Mouse (Mus musculus) ES-E14 (cell line): ENCODE measurements at regions not wholly inside any gene's neighbourhood (a gene's known extent, or its start where the extent isn't known, plus 50 kb on each side); places are given as distances from the start of the nearest gene placed in this dataset.

ENCODE experiments used
- DNase-seq: peaks from one replicate; pipeline ENCODE4 v3.0.0-alpha.2; 2013; ENCODE audit warnings: low read depth, low spot score
- H3K27ac ChIP-seq: 2 replicates; pipeline ENCODE4 v1.5.1; 2012; ENCODE audit warnings: low read depth, mild to moderate bottlenecking, low read length, moderate library complexity, mixed read lengths; ENCODE audit not compliant: poor library complexity, insufficient read depth, severe bottlenecking
- H3K36me3 ChIP-seq: 2 replicates; pipeline ENCODE4 v1.6.1; 2012; ENCODE audit warnings: mild to moderate bottlenecking, low read length, moderate library complexity, mixed read lengths; ENCODE audit not compliant: control insufficient read depth, poor library complexity, insufficient read depth, severe bottlenecking
- H3K4me1 ChIP-seq, 2 experiments: fragments of 150-350 bp in 1 of 2; sonication (generic) in 1 of 2; 2 replicates each; pipeline ENCODE4 v1.6.1; 2012; ENCODE audit warnings: low read length in 2 of 2, mild to moderate bottlenecking in 1 of 2, mixed read lengths in 1 of 2; ENCODE audit not compliant: control insufficient read depth in 2 of 2, insufficient read depth in 2 of 2, poor library complexity in 1 of 2
- H3K4me3 ChIP-seq, 2 experiments: fragments of 150-350 bp in 1 of 2; sonication (generic) in 1 of 2; 2 replicates each; pipeline ENCODE4 v1.5.1; 2012; ENCODE audit warnings: low read length in 2 of 2, low read depth in 1 of 2, mild to moderate bottlenecking in 1 of 2, mixed read lengths in 1 of 2; ENCODE audit not compliant: insufficient read depth in 1 of 2, poor library complexity in 1 of 2, severe bottlenecking in 1 of 2
- H3K9ac ChIP-seq: 2 replicates; pipeline ENCODE4 v1.6.1; 2012; ENCODE audit warnings: low read depth, mild to moderate bottlenecking, low read length, mixed read lengths; ENCODE audit not compliant: poor library complexity, insufficient read depth, severe bottlenecking
- H3K9me3 ChIP-seq: fragments of 150-350 bp; sonication (generic); 2 replicates; pipeline ENCODE4 v1.6.1; 2012; ENCODE audit warnings: low read depth, mild to moderate bottlenecking, low read length; ENCODE audit not compliant: control insufficient read depth, insufficient read depth
- CHD2 ChIP-seq: IDR thresholded peaks from 2 replicates; pipeline ENCODE4 v1.6.1; 2014; ENCODE audit warnings: mild to moderate bottlenecking, low read depth, low read length, inconsistent platforms
- HCFC1 ChIP-seq: IDR thresholded peaks from 2 replicates; pipeline ENCODE4 v1.6.1; 2012; ENCODE audit warnings: low read length, inconsistent platforms, borderline replicate concordance; ENCODE audit not compliant: insufficient read depth
- MAFK ChIP-seq: IDR thresholded peaks from 2 replicates; pipeline ENCODE4 v1.6.1; 2014; ENCODE audit warnings: mild to moderate bottlenecking, low read depth, low read length, inconsistent platforms; ENCODE audit not compliant: insufficient read depth
- ZC3H11A ChIP-seq: IDR thresholded peaks from 2 replicates; pipeline ENCODE4 v1.6.1; 2012; ENCODE audit warnings: low read depth, mild to moderate bottlenecking, inconsistent platforms, low read length, borderline replicate concordance
- ZNF384 ChIP-seq: IDR thresholded peaks from 2 replicates; pipeline ENCODE4 v1.6.1; 2012; ENCODE audit warnings: low read depth, low read length, inconsistent platforms
- in situ Hi-C, 2 experiments: fragments of 600-800 bp; cut with MboI; formaldehyde crosslinking; loops; one replicate each; pipeline ENCODE4 v1.15.1; 2025; ENCODE audit warnings: low sequenced_read_pairs in 2 of 2, inconsistent platforms in 1 of 2; ENCODE audit not compliant: unreplicated experiment in 2 of 2

- no peak for DNase-seq
- Histone ChIP-seq H3K9ac (no peak overlapping the region), H3K9me3 (no peaks in the 10 kb centered on the region), H3K4me3 (no peak overlapping the region), H3K27ac (no peak overlapping the region), H3K4me1 (0 out of 4 replicates have a peak, but pooled peaks cover 0 to 1% of the 10 kb centered on the region in 2 experiments), H3K36me3 (no peaks in the 10 kb centered on the region)
- TF ChIP-seq ZC3H11A (no peak), MAFK (peak; percentile 60; the same call in 1 of the 2 replicates), CHD2 (no peak)
- in situ Hi-C loops = no loop called here
These were observed 523.7 kb downstream of the Gpam start for GRCm38 (mm10) chr19:54603345-54603744.

GRCm38 (mm10) chr19:54605346-54605745, 521.7 kb downstream of the Gpam start:
- H3K9ac ChIP-seq = no peak overlapping the region

DNA sequence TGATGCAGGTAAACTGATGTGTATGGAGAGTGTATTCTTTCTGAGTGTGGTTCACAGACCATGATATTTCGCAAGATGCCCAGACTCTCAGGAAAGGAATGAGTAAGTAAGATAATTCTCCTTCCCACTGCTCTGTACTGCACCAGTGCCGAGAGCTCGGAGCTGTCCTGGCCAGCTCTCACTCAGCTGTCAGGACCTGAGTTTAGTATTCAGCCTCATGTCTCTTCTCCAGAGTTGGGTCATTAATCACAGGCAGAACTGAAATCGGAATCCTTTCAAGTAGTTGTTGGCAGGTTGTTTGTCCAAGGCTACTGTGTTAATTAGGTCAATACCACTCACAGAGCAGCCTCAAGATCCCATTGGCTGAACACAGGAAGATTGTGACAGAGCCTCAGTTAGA, 510.1 kb downstream of the Gpam start:
- TF ChIP-seq HCFC1 (no peak), ZNF384 (no peak), MAFK (no peak), ZC3H11A (no peak), CHD2 (no peak)
- in situ Hi-C loops = no loop called here
- no peak for DNase-seq

More at GRCm38 (mm10) chr19:54605346-54605745, 521.7 kb downstream of the Gpam start:
- no peak overlapping the region for H3K4me3 ChIP-seq
- DNase-seq = peak; percentile 7
- H3K36me3 ChIP-seq = no peaks in the 10 kb centered on the region
- no peak overlapping the region for H3K27ac ChIP-seq
- 0 out of 4 replicates have a peak, but pooled peaks cover 0 to 1% of the 10 kb centered on the region in 2 experiments for H3K4me1 ChIP-seq
- TF ChIP-seq CHD2 (no peak), HCFC1 (no peak), MAFK (no peak), ZNF384 (no peak), ZC3H11A (no peak)
- in situ Hi-C loops = no loop called here
- H3K9me3 ChIP-seq = no peaks in the 10 kb centered on the region

More for the DNA sequence above, 510.1 kb downstream of the Gpam start:
- H3K36me3 ChIP-seq = no peaks in the 10 kb centered on the region
- H3K27ac ChIP-seq = no peak overlapping the region
- no peaks in the 10 kb centered on the region for H3K9me3 ChIP-seq
- no peak overlapping the region for H3K4me3 ChIP-seq
- H3K9ac ChIP-seq = no peak overlapping the region
- no peaks in the 10 kb centered on the region for H3K4me1 ChIP-seq
